Mouse (Mus musculus) hindbrain, embryonic 10.5 days (tissue): Measurements from ENCODE around the gene Nfx1. TPM values are rescaled to one million over a fixed set of nuclear protein-coding genes. Genes with fewer than 3 reads are reported as not detected.

Source experiments
- DNase-seq: peaks from one replicate; pipeline ENCODE4 v3.0.0-alpha.2; 2017; ENCODE audit warnings: low spot score
- H3K27ac ChIP-seq: fragments of 300-500 bp; sonication (generic); 2 replicates; pipeline ENCODE4 v1.5.1; 2016; ENCODE audit warnings: mild to moderate bottlenecking, moderate library complexity
- H3K27me3 ChIP-seq: fragments of 300-500 bp; sonication (generic); 2 replicates; pipeline ENCODE4 v1.6.1; 2016; ENCODE audit warnings: mild to moderate bottlenecking; ENCODE audit not compliant: poor library complexity, insufficient read depth, severe bottlenecking
- H3K36me3 ChIP-seq: fragments of 300-500 bp; sonication (generic); 2 replicates; pipeline ENCODE4 v1.6.1; 2016; ENCODE audit warnings: mild to moderate bottlenecking, moderate library complexity
- H3K4me1 ChIP-seq: fragments of 300-500 bp; sonication (generic); replicated peaks from 2 replicates; pipeline ENCODE4 v1.6.1; 2016; ENCODE audit warnings: mild to moderate bottlenecking
- H3K4me3 ChIP-seq: fragments of 300-500 bp; sonication (generic); 2 replicates; pipeline ENCODE4 v1.5.1; 2016; ENCODE audit warnings: mild to moderate bottlenecking, moderate library complexity
- H3K9me3 ChIP-seq: fragments of 300-500 bp; sonication (generic); 2 replicates; pipeline ENCODE4 v1.6.1; 2016; ENCODE audit warnings: mild to moderate bottlenecking, moderate library complexity
- WGBS: fragments of 180-500 bp; shearing (Covaris S2); methylation state at CpG from one replicate; pipeline ENCODE4 v1.1.7; 2016; 5-methylcytosine and 5-hydroxymethylcytosine counted together
- polyA plus RNA-seq: library from polyadenylated mRNA; unstranded; fragments of >200 nt; fragmentation: Nextera tagmentation; extraction: Ambion mirVana; gene quantifications from 2 replicates; pipeline ENCODE4 v1.2.1, GENCODE M21; 2016

The Nfx1 gene
- polyA plus RNA-seq, 1 experiment from 2014 or later = 86.1 TPM

DNA sequence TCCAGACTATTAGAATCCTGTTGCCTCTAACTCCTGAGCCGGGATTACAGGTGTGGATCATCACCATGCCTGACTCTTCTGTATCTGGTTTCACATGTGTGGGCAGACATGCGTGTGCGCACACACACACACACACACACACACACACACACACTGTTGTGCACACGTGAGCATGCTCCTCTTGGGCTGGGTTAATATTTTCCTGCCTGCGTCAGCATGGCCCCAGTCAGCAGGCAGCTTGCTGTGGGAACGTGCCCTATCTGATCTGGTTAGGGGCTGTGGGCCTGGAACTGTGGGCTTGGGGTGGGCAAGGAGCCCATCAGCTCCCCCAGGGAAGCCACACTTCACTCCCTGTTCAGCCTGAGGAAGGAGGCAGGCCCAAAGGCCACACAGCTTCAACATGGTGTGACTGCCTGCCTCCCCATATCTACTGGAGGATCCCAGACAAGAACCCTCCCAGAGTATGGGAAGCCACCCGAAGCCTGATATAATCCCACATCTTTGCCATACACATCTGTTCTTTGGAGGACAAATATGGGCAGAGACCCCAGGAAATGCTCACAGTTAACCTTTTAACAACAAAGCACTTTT lies 86.1 kb downstream of the Nfx1 start:
- WGBS = 66% methylated on average over 7 of the region's 7 CpGs
- H3K27ac ChIP-seq = no peak overlapping the region
- no peaks in the 10 kb centered on the region for H3K9me3 ChIP-seq
- H3K4me3 ChIP-seq = no peak overlapping the region
- H3K27me3 ChIP-seq = no peaks in the 10 kb centered on the region
- no peaks in the 10 kb centered on the region for H3K36me3 ChIP-seq
- no peak for DNase-seq
- no peaks in the 10 kb centered on the region for H3K4me1 ChIP-seq

DNA sequence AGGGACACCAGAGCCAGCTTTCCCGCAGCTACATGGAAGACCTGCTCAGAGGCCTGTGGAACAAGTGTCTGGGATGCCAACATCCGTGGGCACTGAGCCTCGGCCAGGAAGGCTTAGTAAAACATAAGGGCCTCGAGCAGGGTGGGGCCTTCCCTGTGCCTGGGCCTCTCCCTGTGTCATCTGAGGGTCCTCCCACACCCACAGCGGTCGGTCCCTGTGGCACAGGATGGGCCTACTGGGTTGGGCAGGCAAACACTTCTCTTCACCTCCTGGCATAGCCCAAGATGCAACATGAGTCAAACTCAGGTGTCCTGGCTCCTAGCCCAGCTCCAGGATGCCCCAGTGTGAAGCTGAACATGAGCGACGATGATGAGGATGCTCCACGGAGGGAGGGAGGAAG lies 86.7 kb downstream of the Nfx1 start:
- H3K36me3 ChIP-seq = no peaks in the 10 kb centered on the region
- WGBS = 84% methylated on average over 8 of the region's 9 CpGs
- H3K4me3 ChIP-seq = no peak overlapping the region
- no peaks in the 10 kb centered on the region for H3K4me1 ChIP-seq
- no peaks in the 10 kb centered on the region for H3K9me3 ChIP-seq
- H3K27ac ChIP-seq = no peak overlapping the region
- no peak for DNase-seq
- H3K27me3 ChIP-seq = no peaks in the 10 kb centered on the region

DNA sequence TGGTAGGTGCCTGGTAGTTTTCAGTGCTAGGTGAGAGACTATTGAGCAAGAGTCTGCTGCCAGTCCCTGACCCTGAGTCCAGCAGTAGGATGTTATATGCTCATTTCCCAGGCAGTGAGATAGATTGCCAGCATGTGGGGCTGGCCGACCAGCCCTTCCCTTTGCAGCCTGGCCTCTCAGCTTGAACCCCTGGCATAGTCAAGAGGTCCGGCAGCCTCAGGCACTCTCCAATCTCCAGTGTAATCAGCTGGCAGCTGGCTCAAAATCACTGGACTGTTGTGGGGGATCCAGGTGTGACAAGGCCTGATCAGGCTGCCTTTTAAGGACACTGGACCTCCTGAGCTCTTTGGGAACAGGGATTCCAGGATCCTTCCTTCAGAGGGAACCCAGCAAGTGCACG lies 92.6 kb downstream of the Nfx1 start:
- 62% methylated on average over 3 of the region's 3 CpGs for WGBS
- H3K27ac ChIP-seq = no peak overlapping the region

DNA sequence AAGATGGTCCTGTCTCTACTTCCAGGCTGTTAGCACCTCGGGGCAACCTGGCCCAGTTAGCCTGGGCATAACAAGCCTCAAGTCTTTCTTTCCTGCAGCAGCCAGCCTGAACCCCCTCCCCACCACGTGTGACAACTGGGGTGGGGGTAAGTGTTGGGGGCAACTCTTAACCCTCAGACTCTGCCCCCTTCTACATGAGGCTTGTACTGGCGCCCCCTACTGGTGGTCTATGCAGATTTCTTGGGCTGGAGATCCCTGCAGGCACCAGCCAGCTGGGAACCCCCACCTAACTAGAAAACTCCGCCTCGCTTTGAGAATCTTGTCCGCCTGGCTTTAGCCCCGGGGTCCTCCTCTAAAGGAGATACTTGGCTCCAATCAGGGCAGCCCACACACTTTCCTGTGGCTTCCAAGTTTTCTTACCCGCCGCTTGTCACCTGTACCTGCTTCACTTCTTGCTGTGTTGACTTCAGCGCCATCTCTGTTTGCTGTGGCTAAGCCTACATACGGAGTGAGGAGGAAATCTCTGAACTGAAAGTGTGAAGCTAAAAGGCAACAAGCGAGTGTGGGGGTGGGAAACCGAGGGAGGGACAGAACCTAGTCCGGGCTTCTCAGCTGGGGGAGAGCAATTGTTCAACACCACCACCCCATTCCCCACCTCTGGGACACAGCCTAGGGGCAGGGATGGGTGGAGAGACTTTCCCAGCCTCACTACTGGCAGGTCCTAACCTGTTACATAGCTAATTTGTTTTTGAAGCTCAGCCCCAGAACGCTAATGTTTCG lies 93.4 kb downstream of the Nfx1 start:
- Histone ChIP-seq H3K9me3 (no peaks in the 10 kb centered on the region), H3K4me1 (peaks cover 7% of the 10 kb centered on the region), H3K36me3 (no peaks in the 10 kb centered on the region), H3K4me3 (no peak overlapping the region), H3K27me3 (no peaks in the 10 kb centered on the region), H3K27ac (0 out of 2 replicates have a peak overlapping the region, but pooled peaks have one; percentile 6)
- WGBS = 16% methylated on average over 16 of the region's 16 CpGs
- DNase-seq = peak; percentile 31

More for the DNA sequence above, 92.6 kb downstream of the Nfx1 start:
- Histone ChIP-seq H3K9me3 (no peaks in the 10 kb centered on the region), H3K4me3 (no peak overlapping the region), H3K36me3 (no peaks in the 10 kb centered on the region), H3K27me3 (no peaks in the 10 kb centered on the region), H3K4me1 (peaks cover 7% of the 10 kb centered on the region)
- no peak for DNase-seq

DNA sequence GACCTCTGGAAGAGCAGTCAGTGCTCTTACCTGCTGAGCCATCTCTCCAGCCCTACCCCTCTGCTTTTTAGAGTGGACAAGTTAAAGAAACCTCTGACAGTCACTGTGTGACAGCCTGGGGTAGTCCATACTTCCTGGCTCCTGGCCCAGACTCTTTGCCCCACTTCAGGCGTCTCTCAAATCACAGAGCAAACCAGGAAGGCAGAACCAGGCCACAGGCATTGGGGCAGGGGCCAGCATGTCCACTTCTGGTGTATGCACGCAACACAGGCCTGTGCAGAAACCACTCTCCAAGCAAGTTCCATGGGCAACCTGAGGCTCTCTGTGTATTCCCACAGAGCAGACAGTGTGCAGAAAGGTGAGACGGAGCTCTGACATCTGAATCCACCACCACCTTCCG lies 94.5 kb downstream of the Nfx1 start:
- 83% methylated on average over 4 of the region's 4 CpGs for WGBS
- H3K27me3 ChIP-seq = no peaks in the 10 kb centered on the region
- no peaks in the 10 kb centered on the region for H3K9me3 ChIP-seq
- DNase-seq = no peak
- no peak overlapping the region for H3K4me3 ChIP-seq
- peaks cover 7% of the 10 kb centered on the region for H3K4me1 ChIP-seq
- H3K36me3 ChIP-seq = no peaks in the 10 kb centered on the region
- no peak overlapping the region for H3K27ac ChIP-seq

DNA sequence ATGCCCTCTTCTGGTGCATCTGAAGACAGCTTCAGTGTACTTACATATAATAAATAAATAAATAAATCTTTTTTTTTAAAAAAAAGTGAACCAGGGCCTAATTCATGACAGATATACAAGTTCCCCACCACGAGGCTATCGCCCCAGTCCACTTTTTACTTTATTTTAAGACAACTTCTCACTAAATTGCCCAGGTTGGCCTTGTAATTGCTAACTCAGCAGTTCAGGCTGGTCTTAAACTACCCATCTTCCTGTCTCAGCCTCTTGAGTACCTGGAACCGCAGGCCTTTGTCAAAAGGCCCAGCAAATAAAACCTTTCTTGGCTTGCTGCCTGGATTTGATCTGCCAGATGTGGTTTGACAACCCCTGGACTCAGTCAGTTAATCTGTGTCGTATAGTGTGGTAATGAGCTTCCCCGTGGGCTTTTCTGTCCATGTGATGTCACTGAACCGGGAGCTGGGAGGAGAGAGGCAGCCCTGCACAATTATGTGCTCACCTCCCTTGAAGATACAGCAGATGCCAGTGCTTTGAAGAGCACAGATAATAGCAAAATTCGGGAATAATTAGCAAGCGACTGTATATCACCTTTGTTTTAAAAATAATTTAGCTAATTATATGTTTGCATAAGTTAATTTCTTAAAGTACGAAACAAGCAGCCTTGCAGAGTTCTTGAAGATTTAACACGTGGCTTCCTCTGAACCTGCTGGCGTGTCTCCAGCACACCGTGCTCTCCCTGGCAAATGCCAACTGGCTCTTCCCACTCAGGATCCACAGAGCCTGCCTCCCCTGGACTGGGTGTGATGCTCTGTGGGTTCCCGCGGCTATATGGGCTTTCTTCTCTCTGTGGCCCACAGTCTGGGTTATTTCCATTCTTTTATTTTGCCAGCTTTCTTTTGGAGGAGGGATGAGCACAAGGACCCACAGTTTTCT lies 101.1 kb downstream of the Nfx1 start:
- no peak for DNase-seq
- WGBS = 87% methylated on average over 14 of the region's 14 CpGs
- H3K9me3 ChIP-seq = no peaks in the 10 kb centered on the region
- H3K27ac ChIP-seq = no peak overlapping the region
- H3K27me3 ChIP-seq = no peaks in the 10 kb centered on the region
- no peaks in the 10 kb centered on the region for H3K4me1 ChIP-seq
- H3K36me3 ChIP-seq = no peaks in the 10 kb centered on the region
- H3K4me3 ChIP-seq = no peak overlapping the region

DNA sequence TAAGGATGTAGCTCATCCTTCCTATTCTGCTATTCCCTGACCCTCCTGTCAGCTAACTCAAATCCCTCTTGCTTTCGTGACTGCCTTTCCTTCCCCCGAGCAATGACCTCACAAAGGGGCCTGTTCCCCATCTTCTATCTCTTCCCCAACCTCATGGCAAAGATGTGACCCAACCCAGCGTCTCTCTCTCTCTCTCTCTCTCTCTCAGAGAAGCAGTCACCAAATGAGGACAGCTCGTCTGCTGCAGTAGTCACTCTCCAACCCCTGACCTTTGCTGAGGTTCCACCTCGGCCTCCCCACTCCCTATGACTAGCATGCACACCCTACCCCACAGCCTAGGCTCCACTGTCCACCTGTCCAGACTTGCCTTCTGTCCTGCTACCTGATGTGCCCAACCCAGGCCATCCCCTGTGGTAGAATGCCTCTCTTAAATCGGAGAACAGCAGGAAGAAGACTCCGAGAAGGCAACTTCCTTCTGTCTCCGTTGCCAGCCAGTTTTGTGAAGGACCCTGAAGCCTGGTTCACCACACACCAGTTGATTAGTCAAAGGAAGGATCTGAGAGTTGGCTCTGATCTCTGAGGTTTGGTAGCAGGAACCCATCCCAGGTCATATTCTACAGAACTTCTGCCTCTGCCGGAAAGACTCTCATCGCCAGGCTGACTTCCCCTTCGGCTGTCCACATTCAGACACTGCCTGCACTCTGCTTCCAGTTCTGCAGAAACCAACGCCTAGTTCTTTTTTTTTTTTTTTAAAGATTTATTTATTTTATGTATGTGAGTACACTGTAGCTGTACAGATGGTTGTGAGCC lies 102.5 kb downstream of the Nfx1 start:
- Histone ChIP-seq H3K4me3 (no peak overlapping the region), H3K9me3 (no peaks in the 10 kb centered on the region), H3K27me3 (no peaks in the 10 kb centered on the region), H3K27ac (no peak overlapping the region), H3K36me3 (no peaks in the 10 kb centered on the region), H3K4me1 (no peaks in the 10 kb centered on the region)
- WGBS = 82% methylated on average over 12 of the region's 12 CpGs
- no peak for DNase-seq

DNA sequence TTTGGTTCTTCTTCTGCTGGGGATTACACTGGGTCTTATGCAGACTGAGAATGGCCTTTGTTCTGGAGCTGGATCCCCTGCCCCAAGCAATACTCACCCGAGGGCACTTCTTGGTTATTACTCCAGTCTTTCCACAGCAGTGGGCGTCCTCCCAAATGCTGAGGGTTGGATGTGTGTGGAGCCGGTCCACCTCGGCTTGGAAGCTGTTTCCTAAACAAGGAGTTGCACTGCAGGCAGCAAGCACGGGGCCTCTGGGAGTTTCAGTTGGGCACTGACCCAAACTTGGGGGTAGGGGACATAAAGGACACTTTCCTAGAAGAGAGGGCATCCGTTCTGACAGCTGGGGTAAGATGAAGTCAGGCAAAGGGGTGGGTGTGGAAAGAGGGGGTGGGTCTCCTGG lies 103.8 kb downstream of the Nfx1 start:
- Histone ChIP-seq H3K4me3 (no peak overlapping the region), H3K4me1 (no peaks in the 10 kb centered on the region), H3K36me3 (no peaks in the 10 kb centered on the region), H3K27ac (no peak overlapping the region), H3K27me3 (no peaks in the 10 kb centered on the region), H3K9me3 (no peaks in the 10 kb centered on the region)
- DNase-seq = no peak
- WGBS = 78% methylated on average over 6 of the region's 6 CpGs

Other genes starting within 250 kb of the Nfx1 start
- gene Dnaja1, start 248.8 kb upstream of the Nfx1 start, polyA plus RNA-seq = 514 and 598 TPM in 2 replicates
- gene Smu1, start 213.0 kb upstream of the Nfx1 start, polyA plus RNA-seq = 172 and 189 TPM in 2 replicates
- 15.2 and 18.8 TPM in 2 replicates for gene B4galt1, start 116.9 kb upstream of the Nfx1 start, polyA plus RNA-seq
- not detected in 2 replicates for gene Spink4, start 50.9 kb upstream of the Nfx1 start, polyA plus RNA-seq
- 198 and 208 TPM in 2 replicates for gene Bag1, start 22.6 kb upstream of the Nfx1 start, polyA plus RNA-seq
- 114 and 126 TPM in 2 replicates for gene Chmp5, start 22.5 kb upstream of the Nfx1 start, polyA plus RNA-seq
- 0.12 TPM in 1 of 2 replicates, not detected in the other for gene Aqp7, start 77.2 kb downstream of the Nfx1 start, polyA plus RNA-seq
- gene Aqp3, start 127.3 kb downstream of the Nfx1 start, polyA plus RNA-seq = 3.1 and 5.0 TPM in 2 replicates
- 30.7 and 32.8 TPM in 2 replicates for gene Nol6, start 153.5 kb downstream of the Nfx1 start, polyA plus RNA-seq
- gene Ube2r2, start 164.8 kb downstream of the Nfx1 start, polyA plus RNA-seq = 91.4 and 95.2 TPM in 2 replicates